Mouse (Mus musculus): ENCODE data around the gene Zbtb20.

DNA sequence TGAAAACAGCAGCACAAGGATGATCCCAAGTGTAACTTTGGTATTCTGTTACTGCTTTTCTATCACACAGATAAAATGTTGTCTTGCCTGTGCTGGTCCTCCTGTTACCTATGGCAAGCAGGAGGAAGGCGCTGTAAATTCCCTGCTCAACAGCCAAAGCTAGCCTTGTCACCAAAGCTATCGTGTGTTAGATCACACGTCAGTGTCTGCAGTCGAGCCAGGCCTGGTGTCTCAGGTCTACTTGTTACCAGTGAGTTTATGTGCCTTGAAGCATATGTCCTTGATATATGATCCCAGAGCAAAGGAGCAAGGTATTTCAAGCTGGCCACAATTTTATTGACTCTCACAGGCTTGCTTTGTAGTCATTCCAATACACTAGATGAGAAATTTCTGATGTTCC is 517.7 kb downstream of the Zbtb20 start:
- TF ChIP-seq GATA1 (IDR thresholded peaks at IDR 0.05; ENCODE audit: low read length): no peak
- TF ChIP-seq TAL1 (IDR thresholded peaks at IDR 0.05; ENCODE audit: low read length): no peak

Data from erythroblast, embryonic 14.5 days (primary cell).